Mouse (Mus musculus) spleen, postnatal 14 days (tissue): ENCODE measurements around the gene Cnksr2.

ENCODE experiments used
- DNase-seq, 2 experiments: peaks; one replicate each; pipeline ENCODE4 v3.0.0; 2021 to 2022; ENCODE audit warnings: low spot score in 2 of 2

Gene Cnksr2

DNA sequence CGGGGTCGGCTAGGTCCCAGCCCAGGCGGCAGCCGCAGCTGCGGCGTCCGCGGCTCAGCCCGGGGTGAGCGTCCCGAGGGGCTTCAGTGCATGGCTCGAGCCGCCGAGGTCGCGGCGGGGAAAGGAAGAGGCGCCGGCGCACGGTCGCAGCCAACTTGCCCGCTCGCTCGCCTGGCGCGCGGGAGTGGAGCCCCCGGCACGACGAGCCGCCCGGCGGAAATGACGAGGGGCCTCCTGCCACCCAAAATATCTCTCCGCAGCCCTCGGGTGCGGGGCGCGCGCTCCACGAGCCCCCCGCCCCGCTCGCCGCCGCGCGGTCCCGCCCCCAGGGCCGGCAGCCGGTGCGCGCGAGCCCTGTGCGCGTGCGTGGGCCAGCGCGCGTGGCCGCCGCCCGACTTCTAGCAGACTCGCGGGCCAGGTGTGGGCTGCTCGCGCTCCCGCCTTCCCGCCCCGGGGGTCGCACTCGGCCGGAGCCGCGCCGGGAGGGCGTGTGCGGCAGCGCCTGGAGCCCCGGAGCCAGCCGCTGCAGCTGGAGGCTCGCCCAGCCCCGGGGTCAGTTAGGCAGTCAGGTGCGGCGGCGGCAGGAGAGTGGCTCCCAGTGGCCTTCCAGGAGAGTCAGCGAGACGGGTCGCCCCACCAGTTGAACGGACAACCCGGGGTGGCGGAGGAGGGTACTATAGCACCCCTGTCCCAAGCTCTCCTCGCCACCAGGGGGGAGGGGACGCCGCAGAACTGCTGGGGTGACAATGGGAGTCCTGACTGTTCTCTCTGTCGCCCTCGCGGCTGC, at the start of gene Cnksr2:
Cnksr2 (minus strand) TSS at position 238 of the 787 bp plus-strand sequence.
- no peak for DNase-seq

DNA sequence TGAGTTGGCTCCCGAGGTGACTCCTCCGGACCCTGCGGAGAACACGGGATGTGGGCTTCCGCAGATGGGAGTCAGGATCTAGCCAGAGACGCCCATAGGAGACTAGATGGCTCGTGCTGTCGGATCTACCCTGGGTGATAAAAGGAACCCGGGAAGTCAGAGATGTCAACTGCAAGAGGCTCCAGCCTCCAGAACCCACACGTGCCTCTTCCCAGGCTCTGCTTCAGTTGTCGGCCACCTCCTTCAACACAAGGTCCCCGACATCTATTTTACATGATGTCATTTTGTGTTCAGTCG, 698 bp upstream of the Cnksr2 start:
- no peak for DNase-seq

- DNase-seq: no peak
Measured at GRCm38 (mm10) chrX:158042255-158043056, 638 bp downstream of the Cnksr2 start.

- no peak for DNase-seq
Measured at GRCm38 (mm10) chrX:158041703-158042102, 1.4 kb downstream of the Cnksr2 start.

DNA sequence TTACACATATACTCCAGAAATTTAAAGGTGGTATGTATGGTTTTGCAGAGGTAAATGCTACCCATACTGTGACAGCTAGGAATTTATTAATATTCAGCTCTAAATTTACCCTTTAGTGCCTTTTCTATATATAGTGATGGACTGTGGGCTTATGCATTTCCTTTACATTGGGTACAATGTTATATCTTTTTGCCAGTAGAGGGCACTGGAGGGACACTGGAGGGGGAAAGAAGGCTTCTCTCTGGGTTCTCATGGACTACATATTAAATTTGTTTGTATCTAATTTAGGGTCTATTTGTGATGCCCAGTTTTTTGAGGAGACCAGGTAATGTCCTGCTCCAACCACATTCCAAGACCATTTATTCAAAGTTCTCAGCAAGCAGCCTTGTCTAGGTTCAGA, 91.4 kb downstream of the Cnksr2 start:
- DNase-seq: no peak

DNA sequence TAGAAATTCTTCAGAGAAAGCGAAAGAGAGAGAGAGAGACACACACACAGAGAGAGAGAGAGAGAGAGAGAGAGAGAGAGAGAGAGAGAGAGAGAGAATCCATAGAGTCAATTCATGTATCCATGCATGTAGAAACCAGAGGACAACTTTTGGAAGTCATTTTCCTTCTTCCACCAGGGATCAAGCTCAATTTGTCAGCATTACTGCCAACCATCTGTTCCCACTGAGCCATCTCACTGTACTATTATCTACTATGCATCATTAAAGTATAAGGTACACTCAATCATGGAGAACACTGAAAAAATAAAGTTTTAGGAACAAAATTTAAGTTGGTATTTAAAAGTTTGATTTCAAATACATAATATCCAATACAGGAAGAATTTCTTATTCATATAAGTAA, 93.8 kb downstream of the Cnksr2 start:
- DNase-seq: no peak

GRCm38 (mm10) chrX:157945121-157945520, 98.0 kb downstream of the Cnksr2 start:
- no peak for DNase-seq

- DNase-seq: no peak
Measured at GRCm38 (mm10) chrX:157936611-157937010, 106.5 kb downstream of the Cnksr2 start.

GRCm38 (mm10) chrX:157920093-157920492, 123.0 kb downstream of the Cnksr2 start:
- DNase-seq: no peak

GRCm38 (mm10) chrX:157829983-157830382, 213.1 kb downstream of the Cnksr2 start:
- DNase-seq: no peak

GRCm38 (mm10) chrX:157818921-157819260, 224.2 kb downstream of the Cnksr2 start:
- DNase-seq: no peak

GRCm38 (mm10) chrX:157818207-157818920, 224.7 kb downstream of the Cnksr2 start, which contains the start of gene Klhl34:
Gene Klhl34, plus strand, starts transcription at chrX:157818435.
- no peak for DNase-seq

GRCm38 (mm10) chrX:157817571-157818206, 225.4 kb downstream of the Cnksr2 start:
- no peak for DNase-seq

- no peak for DNase-seq
Measured at GRCm38 (mm10) chrX:157809721-157810120, 233.4 kb downstream of the Cnksr2 start.

DNA sequence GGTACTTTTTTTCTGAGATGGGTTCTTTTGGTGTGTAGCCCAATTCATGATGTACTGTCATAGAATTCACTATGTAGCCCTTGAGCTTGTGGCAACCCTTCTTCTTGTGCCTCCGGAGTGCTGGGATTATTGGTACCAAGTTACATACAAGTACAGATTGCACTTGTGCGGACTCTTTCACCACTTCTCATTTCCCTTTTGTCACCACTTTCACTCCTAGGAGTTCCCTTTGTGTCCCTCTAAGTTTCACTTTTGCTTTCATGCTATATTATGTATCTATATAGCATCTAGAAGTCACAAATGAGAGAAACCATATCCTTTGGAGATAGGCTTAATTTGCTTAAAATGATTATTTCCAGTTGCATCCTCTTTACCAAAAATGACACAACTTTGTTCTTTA, 241.4 kb downstream of the Cnksr2 start:
- DNase-seq: no peak
